Comparison of ENCODE assay signal across 20 mouse cellular contexts in genomic region chr8:15532027-15532426, GRCm38 (mm10).
"Had no signal": no experiment of that assay in that cellular context is flagged by ENCODE, and none has a peak within 500 bp of the region (broad histone marks: within the 10 kb centered on the region; RNA-seq: fewer than 3 reads in every experiment).

No protein-coding gene starts in this region.

- ATAC-seq: liver, embryonic 12.5 days had no signal

- H3K27me3 ChIP-seq: limb, embryonic 13.5 days; liver, embryonic 12.5 days; liver, embryonic 15.5 days; lung, embryonic 15.5 days; megakaryocyte, embryonic 14.5 days; midbrain, embryonic 12.5 days had no signal

- H3K4me1 ChIP-seq: limb, embryonic 10.5 days; limb, embryonic 13.5 days; liver, embryonic 12.5 days; liver, embryonic 15.5 days; lung, embryonic 15.5 days; megakaryocyte, embryonic 14.5 days; midbrain, embryonic 12.5 days had no signal

- H3K9me3 ChIP-seq: limb, embryonic 10.5 days; limb, embryonic 13.5 days; liver, embryonic 12.5 days; liver, embryonic 15.5 days; lung, embryonic 15.5 days; midbrain, embryonic 12.5 days had no signal

- DNase-seq: kidney, adult 2 months; kidney, postnatal 25 days; layer of hippocampus, adult 9-11 months; liver; lung, adult 18-20 months; lung, postnatal 10 days; lung, postnatal 36 days; thymus, adult 18-20 months; thymus, postnatal 14 days; thymus, postnatal 4 days had no signal

- H3K4me3 ChIP-seq: layer of hippocampus, adult 2 months; limb, embryonic 10.5 days; limb, embryonic 13.5 days; liver, embryonic 12.5 days; liver, embryonic 15.5 days; lung, embryonic 15.5 days; megakaryocyte, embryonic 14.5 days; midbrain, embryonic 12.5 days; myocyte had no signal

- H3K9ac ChIP-seq: limb, embryonic 13.5 days; liver, embryonic 12.5 days; liver, embryonic 15.5 days; lung, embryonic 15.5 days; midbrain, embryonic 12.5 days had no signal

- H3K36me3 ChIP-seq: limb, embryonic 10.5 days; limb, embryonic 13.5 days; liver, embryonic 12.5 days; liver, embryonic 15.5 days; lung, embryonic 15.5 days; midbrain, embryonic 12.5 days had no signal

- H3K27ac ChIP-seq: kidney, postnatal 0 days; layer of hippocampus, adult 2 months; limb, embryonic 10.5 days; limb, embryonic 13.5 days; liver, embryonic 12.5 days; liver, embryonic 15.5 days; lung, embryonic 15.5 days; midbrain, embryonic 12.5 days had no signal

- H3K4me2 ChIP-seq: limb, embryonic 13.5 days; liver, embryonic 12.5 days; liver, embryonic 15.5 days; lung, embryonic 15.5 days; midbrain, embryonic 12.5 days had no signal
